Mouse (Mus musculus): ENCODE results near the gene Olfr224. TPM values are rescaled to one million over a fixed set of nuclear protein-coding genes. Genes with fewer than 3 reads are reported as not detected.
"Not testable (repeated sequence)": the region's sequence is repeated elsewhere in the genome, so short reads cannot be mapped to it uniquely, and the experiment has no call there.

Olfr224 gene
- total and polyA plus RNA-seq, 3 experiments: not detected

DNA sequence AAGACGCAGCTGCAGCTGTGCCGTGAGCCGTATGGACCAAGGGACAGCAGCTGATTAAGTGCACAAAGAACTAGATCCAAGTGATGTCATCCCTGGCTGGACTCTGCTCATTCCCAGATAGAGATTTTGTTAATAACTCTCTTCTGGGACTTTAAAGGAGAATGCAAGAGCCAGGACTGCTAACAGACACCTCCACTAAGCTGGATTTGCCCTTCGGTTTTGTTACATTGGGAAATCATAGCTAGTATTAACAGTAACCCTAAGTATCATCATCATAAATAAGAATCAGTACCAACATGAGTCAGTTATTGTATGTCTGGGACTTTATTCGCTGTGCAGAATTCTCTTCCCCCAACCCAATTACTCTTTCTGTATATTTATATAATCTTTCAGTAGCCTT lies 24.0 kb downstream of the Olfr224 start, which contains the start of gene Olfr329-ps:
Gene Olfr329-ps, minus strand, starts transcription at position 101 of the 400 bp plus-strand sequence.
- Histone ChIP-seq H3K9ac (ENCODE audit: control insufficient read depth, low read depth, low read length, poor library complexity, severe bottlenecking) (no peak within 1 kb of the TSS), H3K36me3 (ENCODE audit: control insufficient read depth in 1 of 2, insufficient read depth in 2 of 2, low read length in 2 of 2) (no peaks in the 10 kb centered on the region), H3K4me1 (ENCODE audit: control insufficient read depth in 1 of 2, insufficient read depth in 2 of 2, low read length in 2 of 2) (no peaks in the 10 kb centered on the region), H3K4me3 (ENCODE audit: control insufficient read depth in 1 of 2, insufficient read depth in 1 of 2, low read depth in 2 of 2, low read length in 2 of 2) (no peak within 1 kb of the TSS), H3K27ac (ENCODE audit: control insufficient read depth, low read depth, low read length) (no peak within 1 kb of the TSS), H3K27me3 (ENCODE audit: control insufficient read depth in 1 of 2, insufficient read depth in 2 of 2, low read length in 2 of 2) (peaks cover 4 to 16% of the 10 kb centered on the region in 2 experiments; a peak in 3 of 4 replicates), H3K79me2 (ENCODE audit: control insufficient read depth, insufficient read depth, low read length, poor library complexity) (no peaks in the 10 kb centered on the region), H3K9me3 (replicated peaks; ENCODE audit: insufficient read depth, low read length) (no peaks in the 10 kb centered on the region)
- DNase-seq (ENCODE audit: low read depth, low spot score): no peak
- TF ChIP-seq CTCF (IDR thresholded peaks at IDR 0.05 in 2 of 3, conservative IDR thresholded peaks at IDR 0.05 in 1 of 3; ENCODE audit: control insufficient read depth in 1 of 3, insufficient read depth in 1 of 3, low read depth in 2 of 3, low read length in 3 of 3, poor library complexity in 1 of 3, severe bottlenecking in 1 of 3) (no peak), GABPA (IDR thresholded peaks at IDR 0.05; ENCODE audit: low read depth, low read length) (no peak), ETS1 (IDR thresholded peaks at IDR 0.05; ENCODE audit: low read depth, low read length) (no peak), MAZ (IDR thresholded peaks at IDR 0.05; ENCODE audit: low read depth, low read length) (no peak), MYC (IDR thresholded peaks at IDR 0.05; ENCODE audit: low read depth, low read length) (no peak), JUND (IDR thresholded peaks at IDR 0.05; ENCODE audit: low read depth, low read length) (no peak), POLR2A (IDR thresholded peaks at IDR 0.05; ENCODE audit: control insufficient read depth in 1 of 2, insufficient read depth in 1 of 2, low read depth in 1 of 2, low read length in 2 of 2, poor library complexity in 1 of 2) (no peak), SMC3 (IDR thresholded peaks at IDR 0.05; ENCODE audit: low read depth, low read length) (no peak), MYB (IDR thresholded peaks at IDR 0.05; ENCODE audit: low read depth, low read length) (no peak), MAFK (IDR thresholded peaks at IDR 0.05; ENCODE audit: borderline replicate concordance, low read depth, low read length) (no peak), SIN3A (IDR thresholded peaks at IDR 0.05; ENCODE audit: low read length) (no peak), UBTF (IDR thresholded peaks at IDR 0.05; ENCODE audit: borderline replicate concordance, insufficient read depth, low read depth, low read length) (no peak), RCOR1 (IDR thresholded peaks at IDR 0.05; ENCODE audit: low read depth, low read length) (no peak), HCFC1 (IDR thresholded peaks at IDR 0.05; ENCODE audit: low read depth, low read length) (no peak), CHD2 (IDR thresholded peaks at IDR 0.05; ENCODE audit: low read length) (no peak), MAX (IDR thresholded peaks at IDR 0.05; ENCODE audit: low read length) (no peak), TAL1 (IDR thresholded peaks at IDR 0.05; ENCODE audit: low read length) (no peak)

DNA sequence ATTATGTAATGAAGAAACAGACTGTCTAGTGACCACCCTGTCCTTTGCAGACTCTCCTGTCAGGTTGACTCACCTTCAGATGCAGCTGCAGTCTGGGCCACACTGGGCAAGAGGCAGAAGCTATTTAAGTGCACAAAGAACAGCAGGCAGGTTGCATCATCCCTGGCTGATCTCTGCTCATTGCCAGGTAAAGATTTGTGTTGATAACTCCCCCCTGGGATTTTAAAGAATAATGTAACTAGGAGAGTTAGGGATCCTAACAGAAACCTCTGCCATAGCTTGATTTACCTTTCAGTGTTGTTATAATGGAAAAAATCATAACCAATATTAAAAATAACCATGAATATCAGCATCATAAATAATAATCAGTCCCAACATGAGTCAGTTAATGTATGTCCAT lies 35.6 kb downstream of the Olfr224 start, which contains the start of gene Olfr330:
Gene Olfr330, minus strand, starts transcription at position 101 of the 400 bp plus-strand sequence.
- H3K9ac ChIP-seq (ENCODE audit: control insufficient read depth, low read depth, low read length, poor library complexity, severe bottlenecking); H3K36me3 ChIP-seq (ENCODE audit: control insufficient read depth in 1 of 2, insufficient read depth in 2 of 2, low read length in 2 of 2); DNase-seq (ENCODE audit: low read depth, low spot score); H3K4me1 ChIP-seq (ENCODE audit: control insufficient read depth in 1 of 2, insufficient read depth in 2 of 2, low read length in 2 of 2); H3K4me3 ChIP-seq (ENCODE audit: control insufficient read depth in 1 of 2, insufficient read depth in 1 of 2, low read depth in 2 of 2, low read length in 2 of 2); H3K79me2 ChIP-seq (ENCODE audit: control insufficient read depth, insufficient read depth, low read length, poor library complexity); H3K27ac ChIP-seq (ENCODE audit: control insufficient read depth, low read depth, low read length); H3K9me3 ChIP-seq (replicated peaks; ENCODE audit: insufficient read depth, low read length): not testable (repeated sequence)
- H3K27me3 ChIP-seq (ENCODE audit: control insufficient read depth in 1 of 2, insufficient read depth in 2 of 2, low read length in 2 of 2): peaks cover 9 to 27% of the 10 kb centered on the region in 2 experiments

DNA sequence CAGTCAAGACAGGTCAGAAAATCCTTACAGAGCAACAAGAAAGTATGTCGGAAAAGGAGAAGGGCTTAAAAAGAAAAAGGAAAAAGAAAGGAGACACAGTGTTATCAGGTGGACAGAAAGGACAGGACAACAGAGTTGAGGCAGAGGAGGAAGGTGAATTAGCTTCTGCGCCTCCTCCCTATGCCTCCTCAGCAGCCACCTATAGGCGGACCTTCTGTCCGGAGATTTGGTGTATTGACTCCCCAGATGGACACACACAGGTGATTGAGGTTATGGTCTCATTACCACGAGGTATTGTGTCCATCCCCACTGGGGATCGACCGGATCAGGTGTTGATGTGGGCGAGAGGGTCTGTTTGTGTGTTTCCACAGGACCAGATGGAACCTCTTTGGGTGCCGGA lies 50.6 kb downstream of the Olfr224 start:
- H3K27me3 ChIP-seq (ENCODE audit: control insufficient read depth in 1 of 2, insufficient read depth in 2 of 2, low read length in 2 of 2); H3K79me2 ChIP-seq (ENCODE audit: control insufficient read depth, insufficient read depth, low read length, poor library complexity); DNase-seq (ENCODE audit: low read depth, low spot score); H3K9me3 ChIP-seq (replicated peaks; ENCODE audit: insufficient read depth, low read length); H3K27ac ChIP-seq (ENCODE audit: control insufficient read depth, low read depth, low read length); H3K4me1 ChIP-seq (ENCODE audit: control insufficient read depth in 1 of 2, insufficient read depth in 2 of 2, low read length in 2 of 2); H3K9ac ChIP-seq (ENCODE audit: control insufficient read depth, low read depth, low read length, poor library complexity, severe bottlenecking); H3K36me3 ChIP-seq (ENCODE audit: control insufficient read depth in 1 of 2, insufficient read depth in 2 of 2, low read length in 2 of 2); H3K4me3 ChIP-seq (ENCODE audit: control insufficient read depth in 1 of 2, insufficient read depth in 1 of 2, low read depth in 2 of 2, low read length in 2 of 2): not testable (repeated sequence)

DNA sequence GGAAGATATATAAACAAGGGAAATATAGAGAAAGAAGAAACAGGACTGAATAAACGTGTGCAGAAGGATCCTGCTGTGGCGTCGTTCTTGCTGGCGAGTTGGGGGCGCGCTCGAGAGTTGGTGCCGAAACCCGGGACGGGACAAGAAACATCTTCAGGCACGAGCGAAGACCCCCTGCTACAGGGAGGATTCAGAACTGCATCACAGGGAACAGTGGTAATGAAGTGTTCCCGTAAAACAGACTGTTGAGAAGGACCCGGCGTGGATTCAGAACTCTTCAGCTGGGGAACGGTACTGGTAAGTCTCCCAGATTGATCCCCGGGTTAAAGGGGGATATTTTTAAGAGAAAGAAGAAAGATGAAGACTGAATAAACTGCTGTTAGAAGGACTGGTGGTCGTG lies 51.4 kb downstream of the Olfr224 start:
- H3K36me3 ChIP-seq (ENCODE audit: control insufficient read depth in 1 of 2, insufficient read depth in 2 of 2, low read length in 2 of 2); H3K27ac ChIP-seq (ENCODE audit: control insufficient read depth, low read depth, low read length); H3K9me3 ChIP-seq (replicated peaks; ENCODE audit: insufficient read depth, low read length); H3K4me1 ChIP-seq (ENCODE audit: control insufficient read depth in 1 of 2, insufficient read depth in 2 of 2, low read length in 2 of 2); H3K9ac ChIP-seq (ENCODE audit: control insufficient read depth, low read depth, low read length, poor library complexity, severe bottlenecking); H3K4me3 ChIP-seq (ENCODE audit: control insufficient read depth in 1 of 2, insufficient read depth in 1 of 2, low read depth in 2 of 2, low read length in 2 of 2); H3K79me2 ChIP-seq (ENCODE audit: control insufficient read depth, insufficient read depth, low read length, poor library complexity); DNase-seq (ENCODE audit: low read depth, low spot score); H3K27me3 ChIP-seq (ENCODE audit: control insufficient read depth in 1 of 2, insufficient read depth in 2 of 2, low read length in 2 of 2): not testable (repeated sequence)
